Mouse (Mus musculus): ENCODE data around the gene Dst. TPM values are rescaled to one million over a fixed set of nuclear protein-coding genes. Genes with fewer than 3 reads are reported as not detected.

The Dst gene
- total and polyA plus RNA-seq, 3 experiments = 0.08 to 0.60 TPM; not detected in 1

DNA sequence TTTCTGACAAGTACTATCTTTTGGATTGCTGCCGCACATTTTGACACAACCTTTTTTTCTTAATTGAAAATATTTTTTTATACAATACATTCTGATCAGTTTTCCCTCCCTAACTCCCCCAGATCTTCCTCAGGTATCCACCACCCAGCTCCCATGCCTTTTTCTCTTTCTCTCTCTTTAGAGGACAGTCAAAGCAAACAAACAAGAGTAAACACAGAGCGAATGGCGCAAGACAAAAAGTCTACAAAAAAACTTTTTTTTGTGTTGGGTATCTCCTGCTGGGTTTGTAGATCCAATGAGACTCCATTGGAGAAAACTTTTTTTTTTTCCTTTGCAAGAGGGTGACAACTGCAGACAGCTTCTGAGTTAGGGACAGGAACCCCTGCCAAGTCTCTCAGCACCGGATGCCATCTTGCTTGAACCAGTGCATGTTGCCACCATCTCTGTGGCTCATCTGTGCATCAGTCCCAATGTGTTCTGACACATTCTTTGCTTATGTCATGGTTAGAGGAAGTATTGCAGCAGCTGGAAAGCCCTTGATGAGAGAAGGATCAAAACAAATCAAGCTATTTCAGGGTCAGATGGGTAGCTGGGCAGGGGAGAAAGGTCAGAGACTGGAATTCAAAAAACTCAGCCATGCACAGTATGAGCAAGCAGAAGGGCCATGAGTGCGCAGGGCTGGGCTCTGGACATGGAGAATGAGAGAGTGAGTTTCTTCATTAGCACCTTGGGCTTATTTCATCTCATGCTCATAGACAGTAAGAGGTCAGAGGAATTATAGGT, 88.3 kb downstream of the Dst start:
- no peaks in the 10 kb centered on the region for H3K4me1 ChIP-seq (ENCODE audit: control insufficient read depth in 1 of 2, insufficient read depth in 2 of 2, low read length in 2 of 2)
- H3K9ac ChIP-seq (ENCODE audit: control insufficient read depth, low read depth, low read length, poor library complexity, severe bottlenecking) = no peak overlapping the region
- no peak for TF ChIP-seq GABPA (IDR thresholded peaks at IDR 0.05; ENCODE audit: low read depth, low read length)
- no peak for TF ChIP-seq USF1 (IDR thresholded peaks at IDR 0.05; ENCODE audit: low read depth, low read length)
- TF ChIP-seq MAX (IDR thresholded peaks at IDR 0.05; ENCODE audit: low read length) = no peak
- TF ChIP-seq TAL1 (IDR thresholded peaks at IDR 0.05; ENCODE audit: low read length) = no peak
- TF ChIP-seq HCFC1 (IDR thresholded peaks at IDR 0.05; ENCODE audit: low read depth, low read length) = no peak
- TF ChIP-seq SMC3 (IDR thresholded peaks at IDR 0.05; ENCODE audit: low read depth, low read length) = no peak
- no peak for TF ChIP-seq RCOR1 (IDR thresholded peaks at IDR 0.05; ENCODE audit: low read depth, low read length)
- TF ChIP-seq MAFK (IDR thresholded peaks at IDR 0.05; ENCODE audit: borderline replicate concordance, low read depth, low read length) = no peak
- TF ChIP-seq USF2 (IDR thresholded peaks at IDR 0.05; ENCODE audit: borderline replicate concordance in 1 of 2, insufficient read depth in 1 of 2, low read depth in 1 of 2, low read length in 2 of 2) = no peak
- no peak for TF ChIP-seq POLR2AphosphoS2 (IDR thresholded peaks at IDR 0.05; ENCODE audit: low read length)
- no peak for TF ChIP-seq CTCF (IDR thresholded peaks at IDR 0.05 in 2 of 3, conservative IDR thresholded peaks at IDR 0.05 in 1 of 3; ENCODE audit: control insufficient read depth in 1 of 3, insufficient read depth in 1 of 3, low read depth in 2 of 3, low read length in 3 of 3, poor library complexity in 1 of 3, severe bottlenecking in 1 of 3)
- no peak overlapping the region for H3K4me3 ChIP-seq (ENCODE audit: control insufficient read depth in 1 of 2, insufficient read depth in 1 of 2, low read depth in 2 of 2, low read length in 2 of 2)
- H3K9me3 ChIP-seq (replicated peaks; ENCODE audit: insufficient read depth, low read length) = no peaks in the 10 kb centered on the region
- H3K27ac ChIP-seq (ENCODE audit: control insufficient read depth, low read depth, low read length) = no peak overlapping the region
- no peak for DNase-seq (ENCODE audit: low read depth, low spot score)
- H3K79me2 ChIP-seq (ENCODE audit: control insufficient read depth, insufficient read depth, low read length, poor library complexity) = no peaks in the 10 kb centered on the region
- H3K27me3 ChIP-seq (ENCODE audit: control insufficient read depth in 1 of 2, insufficient read depth in 2 of 2, low read length in 2 of 2) = no peaks in the 10 kb centered on the region
- H3K36me3 ChIP-seq (ENCODE audit: control insufficient read depth in 1 of 2, insufficient read depth in 2 of 2, low read length in 2 of 2) = no peaks in the 10 kb centered on the region

- H3K27ac ChIP-seq (ENCODE audit: control insufficient read depth, low read depth, low read length) = no peak overlapping the region
- DNase-seq (ENCODE audit: low read depth, low spot score) = no peak
- no peaks in the 10 kb centered on the region for H3K27me3 ChIP-seq (ENCODE audit: control insufficient read depth in 1 of 2, insufficient read depth in 2 of 2, low read length in 2 of 2)
- H3K9me3 ChIP-seq (replicated peaks; ENCODE audit: insufficient read depth, low read length) = no peaks in the 10 kb centered on the region
- H3K79me2 ChIP-seq (ENCODE audit: control insufficient read depth, insufficient read depth, low read length, poor library complexity) = no peaks in the 10 kb centered on the region
- TF ChIP-seq POLR2A (IDR thresholded peaks at IDR 0.05; ENCODE audit: control insufficient read depth in 1 of 2, insufficient read depth in 1 of 2, low read depth in 1 of 2, low read length in 2 of 2, poor library complexity in 1 of 2) (no peak), HCFC1 (IDR thresholded peaks at IDR 0.05; ENCODE audit: low read depth, low read length) (no peak), CHD1 (IDR thresholded peaks at IDR 0.05; ENCODE audit: low read depth, low read length) (no peak), ETS1 (IDR thresholded peaks at IDR 0.05; ENCODE audit: low read depth, low read length) (no peak), POLR2AphosphoS2 (IDR thresholded peaks at IDR 0.05; ENCODE audit: low read length) (no peak), EP300 (IDR thresholded peaks at IDR 0.05; ENCODE audit: low read depth in 1 of 2, low read length in 2 of 2) (no peak), RCOR1 (IDR thresholded peaks at IDR 0.05; ENCODE audit: low read depth, low read length) (no peak)
- H3K9ac ChIP-seq (ENCODE audit: control insufficient read depth, low read depth, low read length, poor library complexity, severe bottlenecking) = no peak overlapping the region
- no peaks in the 10 kb centered on the region for H3K36me3 ChIP-seq (ENCODE audit: control insufficient read depth in 1 of 2, insufficient read depth in 2 of 2, low read length in 2 of 2)
- no peak overlapping the region for H3K4me3 ChIP-seq (ENCODE audit: control insufficient read depth in 1 of 2, insufficient read depth in 1 of 2, low read depth in 2 of 2, low read length in 2 of 2)
- no peaks in the 10 kb centered on the region for H3K4me1 ChIP-seq (ENCODE audit: control insufficient read depth in 1 of 2, insufficient read depth in 2 of 2, low read length in 2 of 2)
These were observed 94.3 kb downstream of the Dst start for GRCm38 (mm10) chr1:34002321-34002720.

Data from MEL (cell line).